Mouse (Mus musculus) granulocyte monocyte progenitor cell, adult 5-6 weeks (primary cell): ENCODE measurements around the gene Gnaq. TPM values are rescaled to one million over a fixed set of nuclear protein-coding genes. Genes with fewer than 3 reads are reported as not detected.
"Not testable (repeated sequence)": the region's sequence is repeated elsewhere in the genome, so short reads cannot be mapped to it uniquely, and the experiment has no call there.

Source experiments
- ATAC-seq: replicated peaks from 2 replicates; pipeline ENCODE4 v1.8.0; 2016; ENCODE audit warnings: mild to moderate bottlenecking, moderate TSS enrichment, inconsistent platforms; ENCODE audit not compliant: poor library complexity, severe bottlenecking
- total RNA-seq, 2 experiments: library from RNA; stranded (forward) in 1 of 2; stranded (reverse) in 1 of 2; fragments of 200-712, 200-1000 nt in 1 of 2; fragments of >200 nt in 1 of 2; fragmentation: Nextera tagmentation in 1 of 2; gene quantifications; 2 replicates each; pipeline ENCODE4 v1.2.3; 2014 to 2017

The Gnaq gene
- total RNA-seq, 2 experiments from 2014 or later, result 12.3 to 21.2 TPM

DNA sequence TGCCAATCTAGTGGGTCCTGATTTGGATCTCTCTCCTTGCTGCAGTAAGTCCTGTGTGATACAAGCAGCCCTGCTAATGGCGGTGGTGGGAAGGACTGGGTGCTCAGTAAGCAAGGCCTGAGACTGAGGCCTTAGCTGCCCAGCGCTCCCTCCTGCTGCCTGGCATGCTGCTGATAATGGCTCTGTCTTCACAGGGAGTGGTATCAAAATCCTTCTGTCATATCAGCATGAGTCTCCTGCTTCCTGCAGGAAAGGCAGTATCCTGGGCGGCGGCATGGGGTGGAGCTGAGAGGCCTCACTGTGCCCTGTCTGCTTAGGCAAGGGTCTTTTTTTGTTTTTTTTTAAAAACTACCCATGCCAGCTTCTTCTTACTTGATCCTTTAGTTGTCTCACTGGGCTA is 9.2 kb downstream of the Gnaq start:
- 0 out of 2 replicates have a peak, but pooled peaks have one; percentile 3 for ATAC-seq

DNA sequence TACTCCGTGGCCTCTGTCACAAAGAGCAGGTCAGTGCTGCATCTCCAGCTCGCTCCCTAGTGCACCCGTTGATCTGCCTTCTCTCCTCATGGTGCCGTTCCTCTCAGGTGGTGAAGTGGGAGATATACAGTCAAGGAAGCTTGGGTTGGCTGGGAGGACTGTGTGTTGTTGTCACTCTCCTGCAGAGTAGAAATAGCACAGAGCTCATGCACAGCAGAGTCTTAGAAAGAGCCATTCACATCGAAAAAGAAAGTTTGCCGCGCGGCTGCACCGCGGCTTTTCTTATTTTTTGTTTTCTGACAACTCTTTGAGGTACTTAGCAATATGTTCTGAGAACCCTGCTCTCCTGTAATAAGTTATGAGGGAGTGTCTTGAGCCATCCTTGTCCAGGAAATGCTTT is 10.4 kb downstream of the Gnaq start:
- no peak for ATAC-seq

DNA sequence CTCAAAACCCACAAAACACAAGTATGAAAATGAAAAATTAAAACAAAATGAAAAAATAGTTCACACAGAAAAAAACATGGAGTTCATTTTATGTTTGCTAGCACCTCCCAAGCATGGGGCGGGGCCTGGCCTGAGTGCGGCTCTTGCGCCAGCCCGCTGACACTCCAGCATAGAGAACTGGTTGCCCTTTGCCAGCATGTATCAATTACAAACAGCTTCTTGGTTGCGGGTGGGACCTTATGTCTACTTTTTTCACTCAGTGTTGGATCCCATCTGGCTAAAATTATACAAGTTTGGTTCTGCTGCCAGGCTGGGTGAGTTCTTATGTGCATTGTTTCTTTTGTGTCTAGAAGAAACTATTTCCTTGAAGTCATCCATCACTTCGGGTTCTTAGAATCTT is 14.8 kb downstream of the Gnaq start:
- ATAC-seq, result no peak

GRCm38 (mm10) chr19:16149094-16149493 is 16.5 kb downstream of the Gnaq start:
- peak; percentile 96 for ATAC-seq

GRCm38 (mm10) chr19:16150328-16150727 is 17.7 kb downstream of the Gnaq start:
- no peak for ATAC-seq

- ATAC-seq, result no peak
Measured at GRCm38 (mm10) chr19:16153851-16154250, 21.2 kb downstream of the Gnaq start.

DNA sequence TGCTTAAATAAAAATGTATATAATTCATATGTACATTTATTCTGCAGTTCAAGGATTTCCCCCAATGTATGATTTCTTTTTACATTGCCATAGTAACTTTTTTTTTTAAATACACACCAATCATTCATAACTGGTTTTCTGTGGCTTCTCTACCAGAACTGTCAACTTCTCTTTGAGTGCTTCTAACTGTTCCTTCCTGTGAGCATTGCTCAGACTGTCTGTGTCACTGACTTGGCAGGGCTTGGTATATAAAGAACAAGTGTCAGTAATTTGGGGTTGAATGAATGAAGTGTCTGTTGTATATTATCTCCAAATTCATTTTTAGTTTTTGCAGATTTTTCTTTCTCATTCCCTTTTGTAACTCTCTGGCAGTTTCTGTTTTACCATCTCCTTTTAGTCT is 21.8 kb downstream of the Gnaq start:
- peak; percentile 30; the same call in 1 of the 2 replicates for ATAC-seq

- ATAC-seq, result no peak
Measured at GRCm38 (mm10) chr19:16157120-16157519, 24.5 kb downstream of the Gnaq start.

GRCm38 (mm10) chr19:16160759-16161158 is 28.1 kb downstream of the Gnaq start:
- no peak for ATAC-seq

DNA sequence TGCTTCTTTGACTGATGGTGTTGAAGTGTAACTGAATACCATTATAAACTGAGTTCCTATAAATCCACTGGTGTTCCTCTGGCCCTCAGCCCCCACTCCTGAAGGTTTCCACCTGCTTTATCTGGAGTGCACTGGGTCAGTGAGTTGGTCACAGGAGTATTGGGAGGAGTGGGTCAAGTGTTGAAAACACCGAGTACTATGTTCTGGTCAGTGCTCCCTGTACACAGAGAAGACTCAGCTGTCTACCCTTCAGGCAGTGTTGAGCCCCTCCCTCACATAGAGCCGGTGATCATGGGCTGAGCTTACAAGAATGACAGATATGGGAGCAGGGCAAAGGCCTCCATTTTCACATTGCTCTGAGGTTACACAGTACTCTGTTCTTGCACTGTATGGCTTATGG is 28.6 kb downstream of the Gnaq start:
- no peak for ATAC-seq

DNA sequence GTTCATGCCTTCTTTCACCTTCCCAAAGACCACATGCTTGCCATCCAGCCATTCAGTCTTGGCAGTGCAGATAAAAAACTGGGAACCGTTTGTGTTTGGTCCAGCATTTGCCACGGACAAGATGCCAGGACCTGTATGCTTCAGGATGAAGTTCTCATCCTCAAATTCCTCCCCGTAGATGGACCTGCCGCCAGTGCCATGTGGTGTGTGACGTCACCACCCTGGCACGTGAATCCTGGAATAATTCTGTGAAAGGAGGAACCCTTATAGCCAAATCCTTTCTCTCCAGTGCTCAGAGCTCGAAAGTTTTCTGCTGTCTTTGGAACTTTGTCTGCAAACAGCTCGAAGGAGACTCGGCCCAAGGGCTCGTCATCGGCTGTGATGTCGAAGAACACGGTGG is 31.8 kb downstream of the Gnaq start:
- not testable (repeated sequence) for ATAC-seq

DNA sequence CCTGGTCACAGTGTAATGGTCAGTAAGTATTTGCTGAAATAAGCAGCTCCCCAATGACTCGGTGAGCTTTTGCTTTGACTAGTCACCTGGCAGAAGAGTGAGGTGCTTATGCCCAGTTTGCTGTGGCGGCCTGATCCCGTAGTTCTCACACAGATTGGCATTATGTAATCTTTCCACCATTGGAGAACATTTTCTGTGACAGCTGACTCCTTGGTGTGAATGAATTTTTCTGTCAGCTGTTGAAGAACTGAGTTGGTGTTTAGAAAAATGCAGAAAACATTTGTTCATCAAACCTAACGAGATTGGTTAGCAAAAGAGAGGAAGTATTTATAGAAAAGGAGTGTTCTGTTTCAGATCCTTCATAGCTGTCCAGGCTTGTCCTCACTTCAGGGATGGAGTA is 34.6 kb downstream of the Gnaq start:
- no peak; the same call in 1 of the 2 replicates for ATAC-seq

DNA sequence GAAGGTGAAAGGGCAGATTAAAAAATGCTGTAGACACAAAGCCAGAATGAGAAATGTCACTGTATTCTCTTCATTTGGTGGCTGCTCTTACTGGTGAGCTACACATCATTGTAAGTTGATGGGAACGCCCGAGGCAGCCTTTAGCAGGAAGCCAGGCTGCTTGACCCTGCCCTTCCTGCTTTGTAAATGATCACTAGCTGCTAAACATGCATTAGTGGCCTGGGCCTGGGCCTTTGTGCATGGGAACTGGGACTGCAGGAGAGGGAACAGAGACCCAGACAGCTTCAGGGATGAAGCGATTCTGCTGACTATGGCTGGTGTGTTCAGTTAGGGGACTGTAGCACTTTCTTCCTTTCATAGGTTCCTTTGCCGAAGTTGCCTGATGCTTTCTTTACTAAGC is 35.6 kb downstream of the Gnaq start:
- no peak for ATAC-seq

GRCm38 (mm10) chr19:16168653-16169198 is 36.1 kb downstream of the Gnaq start:
- no peak for ATAC-seq

GRCm38 (mm10) chr19:16170724-16171123 is 38.1 kb downstream of the Gnaq start:
- ATAC-seq, result no peak

- no peak for ATAC-seq
Measured at GRCm38 (mm10) chr19:16173721-16174120, 41.1 kb downstream of the Gnaq start.

DNA sequence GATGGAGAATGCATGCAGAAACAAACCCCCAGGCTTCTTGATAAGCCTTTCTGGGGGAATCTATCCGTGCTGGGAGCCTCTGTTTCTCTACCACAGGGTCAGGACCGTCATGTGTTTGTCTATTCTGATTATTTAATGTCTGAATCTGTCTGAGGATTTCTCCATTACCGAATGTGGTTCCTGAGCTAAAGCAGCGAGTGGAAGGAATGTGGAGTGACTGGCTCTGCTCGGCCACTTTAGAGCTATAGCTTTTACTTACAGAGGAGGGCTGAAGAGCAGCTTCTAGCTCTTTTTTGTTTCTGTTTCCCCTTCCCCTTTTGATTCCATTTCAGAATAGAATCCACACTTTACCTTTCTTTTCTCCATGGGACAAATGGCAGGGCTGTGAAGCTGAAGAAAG is 43.8 kb downstream of the Gnaq start:
- no peak for ATAC-seq

GRCm38 (mm10) chr19:16177139-16177727 is 44.6 kb downstream of the Gnaq start:
- ATAC-seq, result no peak

DNA sequence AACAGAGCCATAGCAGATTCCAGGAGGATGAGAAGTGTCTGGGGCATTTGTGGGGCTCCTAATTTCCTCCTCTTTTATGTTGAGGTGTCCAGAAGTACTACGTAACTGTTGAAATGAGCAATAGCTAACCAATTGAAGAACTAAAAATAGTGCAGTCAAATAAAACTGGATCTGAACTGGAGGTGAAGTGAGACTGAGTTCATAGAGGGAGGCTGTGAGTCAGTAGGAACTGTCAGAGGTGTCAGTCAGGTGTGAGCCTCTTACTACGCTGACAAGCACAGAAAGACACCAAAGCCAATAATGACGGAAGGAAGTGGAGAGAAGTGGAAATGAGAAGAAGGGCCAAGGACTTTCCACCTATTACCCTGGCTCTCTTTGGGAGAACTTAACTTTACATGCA is 48.6 kb downstream of the Gnaq start:
- 0 out of 2 replicates have a peak, but pooled peaks have one; percentile 17 for ATAC-seq

DNA sequence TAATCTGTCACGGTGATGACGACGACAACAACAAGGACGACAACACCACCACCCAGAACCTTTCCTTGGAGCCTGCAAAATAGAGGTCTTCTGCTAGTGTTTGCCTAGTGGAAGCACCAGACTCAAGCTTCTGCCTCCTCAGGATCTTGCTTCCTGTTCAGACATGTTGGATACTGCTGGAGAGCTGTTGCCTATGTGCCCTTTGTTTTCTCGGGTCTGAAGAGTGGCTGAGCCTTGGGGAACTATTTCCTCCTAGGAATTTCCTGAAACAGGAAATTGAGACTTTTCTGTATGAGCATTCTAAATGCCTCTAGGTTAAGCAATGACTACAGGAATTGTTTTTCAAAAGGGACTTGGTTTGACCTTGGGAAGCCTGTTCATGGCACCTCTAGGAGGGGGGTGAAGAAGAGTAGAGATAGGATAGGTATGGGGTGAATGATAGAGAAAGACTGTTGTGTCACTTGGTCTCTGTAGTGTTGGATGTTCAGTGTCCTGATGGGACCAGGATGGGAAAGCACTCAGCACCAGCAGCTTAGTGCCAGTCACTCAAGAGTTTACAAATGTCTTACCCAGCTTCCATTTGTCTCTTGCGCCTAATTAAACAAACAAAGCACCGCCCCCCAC is 49.3 kb downstream of the Gnaq start:
- ATAC-seq, result no peak

DNA sequence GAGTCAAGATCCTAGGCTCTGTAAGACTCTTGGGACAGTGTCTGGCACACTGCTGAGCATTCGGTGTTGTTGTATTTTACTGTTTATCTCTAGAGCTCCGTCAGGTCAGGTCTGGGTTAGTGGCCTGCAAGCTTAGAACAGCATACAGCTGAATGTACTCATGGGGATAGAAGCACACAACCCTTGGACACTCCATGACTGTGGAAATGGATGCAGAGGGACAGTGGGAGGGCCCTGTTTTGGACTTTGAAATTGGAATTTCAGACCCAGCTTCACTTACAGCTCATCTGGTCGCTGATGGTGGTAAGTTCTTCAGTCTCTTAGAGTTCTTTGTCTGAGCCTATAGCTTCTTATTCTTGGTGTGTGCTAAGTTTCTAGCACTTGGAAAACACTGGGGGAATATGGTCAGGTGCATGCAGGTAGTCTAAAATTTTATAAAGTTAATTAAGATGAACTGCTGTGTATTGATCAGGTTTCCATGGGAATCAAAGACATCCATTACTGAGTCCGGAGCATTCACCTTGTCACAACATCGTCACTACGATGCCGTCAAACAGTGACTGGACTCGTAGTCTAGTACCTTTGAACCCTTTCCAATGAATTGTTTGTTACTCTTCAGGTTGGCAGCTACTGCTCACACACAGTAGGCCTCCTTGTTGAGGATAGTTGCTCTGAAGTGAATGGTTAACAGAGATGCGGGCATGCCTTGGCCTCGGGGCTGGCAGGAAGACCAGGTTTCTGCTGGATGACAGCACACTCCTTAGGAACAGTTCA is 51.1 kb downstream of the Gnaq start:
- ATAC-seq, result no peak
